Mouse (Mus musculus) cerebellum, adult 11-12 months (tissue): ENCODE results near the gene Btbd8.

ENCODE experiments used
- DNase-seq: peaks from one replicate; pipeline ENCODE4 v3.0.0; 2022

Gene Btbd8

GRCm38 (mm10) chr5:107521897-107522296 is 84.1 kb downstream of the Btbd8 start:
- no peak for DNase-seq

- DNase-seq, result no peak
Observed at GRCm38 (mm10) chr5:107524281-107524680, 86.5 kb downstream of the Btbd8 start.

- no peak for DNase-seq
Observed at GRCm38 (mm10) chr5:107528856-107529255, 91.1 kb downstream of the Btbd8 start.

- no peak for DNase-seq
Observed at GRCm38 (mm10) chr5:107533590-107533989, 95.8 kb downstream of the Btbd8 start.

GRCm38 (mm10) chr5:107534581-107534980 is 96.8 kb downstream of the Btbd8 start, which contains the start of gene 1700028K03Rik:
TSS of gene 1700028K03Rik (plus strand) at chr5:107534709.
- no peak for DNase-seq

GRCm38 (mm10) chr5:107541696-107542095 is 103.9 kb downstream of the Btbd8 start:
- no peak for DNase-seq

GRCm38 (mm10) chr5:107545927-107546326 is 108.1 kb downstream of the Btbd8 start:
- DNase-seq, result no peak

GRCm38 (mm10) chr5:107547955-107548354 is 110.2 kb downstream of the Btbd8 start:
- DNase-seq, result no peak

GRCm38 (mm10) chr5:107548444-107548843 is 110.6 kb downstream of the Btbd8 start:
- DNase-seq, result no peak

GRCm38 (mm10) chr5:107554336-107554735 is 116.5 kb downstream of the Btbd8 start:
- no peak for DNase-seq

GRCm38 (mm10) chr5:107556969-107557368 is 119.2 kb downstream of the Btbd8 start:
- DNase-seq, result no peak
